Mouse (Mus musculus): ENCODE results near the gene Gm15517. TPM values are rescaled to one million over a fixed set of nuclear protein-coding genes. Genes with fewer than 3 reads are reported as not detected.
"Not testable (repeated sequence)": the region's sequence is repeated elsewhere in the genome, so short reads cannot be mapped to it uniquely, and the experiment has no call there.

Gm15517 gene
- polyA plus RNA-seq, 1 experiment from 2014 or later, result not detected

GRCm38 (mm10) chr7:44246055-44246983, 14.9 kb upstream of the Gm15517 start, which contains the start of the genes 1700028J19Rik and 2410002F23Rik:
1700028J19Rik (minus strand) TSS chr7:44246695.
2410002F23Rik (plus strand) TSS chr7:44246722.
- H3K4me1 ChIP-seq (replicated peaks; ENCODE audit: control insufficient read depth, insufficient read depth, low read length), result peaks cover 13% of the 10 kb centered on the region
- H3K9ac ChIP-seq, result peak within 1 kb of the TSS; percentile 96
- ATAC-seq (ENCODE audit: low FRiP score), result peak; percentile 89
- peak within 1 kb of the TSS; percentile 96 for H3K27ac ChIP-seq
- peak within 1 kb of the TSS; percentile 86 for H3K4me3 ChIP-seq (replicated peaks; ENCODE audit: low read length)
- DNase-seq (ENCODE audit: low spot score), result peak; percentile 96
- H3K27me3 ChIP-seq (ENCODE audit: control insufficient read depth, insufficient read depth, low read length), result no peaks in the 10 kb centered on the region
- under 1% methylated on average over 62 of the region's 62 CpGs for WGBS
- peak within 1 kb of the TSS; percentile 74 for H3K4me2 ChIP-seq (replicated peaks)
- H3K36me3 ChIP-seq (replicated peaks; ENCODE audit: control insufficient read depth, insufficient read depth), result peaks cover 36% of the 10 kb centered on the region
- H3K9me3 ChIP-seq (ENCODE audit: control insufficient read depth, low read length), result no peaks in the 10 kb centered on the region

DNA sequence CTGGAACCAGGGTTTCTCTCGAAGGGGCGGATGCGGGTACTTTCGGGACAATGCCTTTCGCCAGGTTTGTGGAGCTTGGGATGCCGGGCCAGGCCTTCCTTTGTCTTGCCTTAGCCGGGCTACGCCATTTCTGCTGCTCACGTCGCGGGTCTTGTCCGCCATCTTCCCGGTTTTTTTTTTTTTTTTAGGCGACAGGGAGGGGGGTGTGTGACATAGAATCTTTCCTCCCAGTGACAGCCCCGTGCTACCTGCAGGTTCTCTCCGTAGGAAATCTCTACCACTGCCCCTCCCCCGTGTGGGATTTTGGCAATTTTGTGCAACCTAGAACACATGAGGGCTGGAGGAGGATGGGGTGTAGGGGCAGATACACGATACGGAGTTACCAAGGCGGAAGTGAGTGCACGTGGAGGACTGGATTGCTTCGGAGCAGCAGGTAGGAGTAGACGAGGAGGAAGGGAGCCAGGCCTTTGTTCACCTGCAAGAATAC, 14.2 kb upstream of the Gm15517 start:
- Histone ChIP-seq H3K4me1 (replicated peaks; ENCODE audit: control insufficient read depth, insufficient read depth, low read length) (peaks cover 13% of the 10 kb centered on the region), H3K27me3 (ENCODE audit: control insufficient read depth, insufficient read depth, low read length) (no peaks in the 10 kb centered on the region), H3K9me3 (ENCODE audit: control insufficient read depth, low read length) (no peaks in the 10 kb centered on the region), H3K36me3 (replicated peaks; ENCODE audit: control insufficient read depth, insufficient read depth) (peaks cover 43% of the 10 kb centered on the region), H3K4me2 (replicated peaks) (peak overlapping the region; percentile 74), H3K4me3 (replicated peaks; ENCODE audit: low read length) (peak overlapping the region; percentile 86), H3K27ac (peak overlapping the region; percentile 96), H3K9ac (peak overlapping the region; percentile 96)
- peak; percentile 10 for ATAC-seq (ENCODE audit: low FRiP score)
- peak; percentile 67 for DNase-seq (ENCODE audit: low spot score)
- 0% methylated on average over 23 of the region's 23 CpGs for whole genome bisulfite sequencing

DNA sequence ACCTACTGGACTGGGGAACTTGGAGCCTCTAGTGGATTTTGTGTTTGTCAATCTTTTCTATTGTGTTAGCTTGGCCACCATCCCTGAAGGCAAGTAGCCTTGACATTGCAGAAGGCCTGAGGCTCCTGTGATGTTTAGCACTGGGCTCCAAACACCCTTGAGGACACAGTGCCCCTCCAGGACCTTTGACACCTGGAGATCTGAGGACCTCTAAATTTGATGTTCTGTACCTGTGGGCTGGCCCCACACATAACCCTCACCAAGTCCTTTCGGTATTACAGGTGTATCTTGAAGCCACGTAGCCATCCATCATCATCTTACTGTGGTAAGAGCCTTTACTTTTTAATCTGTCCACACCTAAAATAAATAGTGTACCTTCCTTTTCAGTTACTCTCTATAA, 13.3 kb upstream of the Gm15517 start:
- H3K36me3 ChIP-seq (replicated peaks; ENCODE audit: control insufficient read depth, insufficient read depth), result peaks cover 53% of the 10 kb centered on the region
- peak overlapping the region; percentile 96 for H3K9ac ChIP-seq
- no peak for ATAC-seq (ENCODE audit: low FRiP score)
- no peaks in the 10 kb centered on the region for H3K27me3 ChIP-seq (ENCODE audit: control insufficient read depth, insufficient read depth, low read length)
- peak overlapping the region; percentile 74 for H3K4me2 ChIP-seq (replicated peaks)
- WGBS, result 94% methylated on average over 2 of the region's 2 CpGs
- DNase-seq (ENCODE audit: low spot score), result no peak
- H3K9me3 ChIP-seq (ENCODE audit: control insufficient read depth, low read length), result no peaks in the 10 kb centered on the region
- 0 out of 2 replicates have a peak overlapping the region, but pooled peaks have one; percentile 38 for H3K27ac ChIP-seq
- peaks cover 13% of the 10 kb centered on the region for H3K4me1 ChIP-seq (replicated peaks; ENCODE audit: control insufficient read depth, insufficient read depth, low read length)
- H3K4me3 ChIP-seq (replicated peaks; ENCODE audit: low read length), result peak overlapping the region; percentile 86

DNA sequence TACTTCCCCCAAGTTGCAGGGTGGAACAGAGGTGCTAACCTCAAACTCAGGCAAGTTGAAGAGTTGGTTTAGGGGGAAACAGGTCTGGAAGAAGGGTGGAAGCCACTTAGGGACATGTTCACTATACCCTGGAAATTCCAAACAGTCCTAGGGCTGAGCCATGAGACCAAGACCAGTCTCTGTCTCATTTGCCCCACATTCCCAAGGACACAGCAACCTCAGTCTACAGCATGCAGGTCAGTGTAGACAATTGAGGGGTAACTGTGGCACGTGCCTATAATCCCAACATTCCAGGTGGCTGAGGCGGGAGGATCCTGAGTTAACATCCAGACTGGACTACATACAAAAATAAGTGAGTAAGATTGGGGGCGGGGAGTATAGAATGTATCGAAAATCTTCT, 12.0 kb upstream of the Gm15517 start:
- Histone ChIP-seq H3K36me3 (replicated peaks; ENCODE audit: control insufficient read depth, insufficient read depth) (peaks cover 65% of the 10 kb centered on the region), H3K4me2 (replicated peaks) (no peak overlapping the region; the same call in 1 of the 2 replicates), H3K9ac (no peak overlapping the region), H3K4me1 (replicated peaks; ENCODE audit: control insufficient read depth, insufficient read depth, low read length) (peaks cover 13% of the 10 kb centered on the region), H3K27me3 (ENCODE audit: control insufficient read depth, insufficient read depth, low read length) (no peaks in the 10 kb centered on the region), H3K27ac (no peak overlapping the region), H3K4me3 (replicated peaks; ENCODE audit: low read length) (no peak overlapping the region; the same call in 1 of the 2 replicates), H3K9me3 (ENCODE audit: control insufficient read depth, low read length) (no peaks in the 10 kb centered on the region)
- 96% methylated on average over 4 of the region's 4 CpGs for WGBS
- DNase-seq (ENCODE audit: low spot score) (no peak), ATAC-seq (ENCODE audit: low FRiP score) (no peak)

- H3K36me3 ChIP-seq (replicated peaks; ENCODE audit: control insufficient read depth, insufficient read depth), result peaks cover 71% of the 10 kb centered on the region
- not testable (repeated sequence) for H3K27me3 ChIP-seq (ENCODE audit: control insufficient read depth, insufficient read depth, low read length); DNase-seq (ENCODE audit: low spot score)
Observed at GRCm38 (mm10) chr7:44250732-44251275, 10.4 kb upstream of the Gm15517 start.

GRCm38 (mm10) chr7:44253023-44253616, 8.1 kb upstream of the Gm15517 start:
- DNase-seq (ENCODE audit: low spot score) (no peak), ATAC-seq (ENCODE audit: low FRiP score) (no peak)
- peaks cover 8% of the 10 kb centered on the region for H3K4me1 ChIP-seq (replicated peaks; ENCODE audit: control insufficient read depth, insufficient read depth, low read length)
- H3K4me2 ChIP-seq (replicated peaks), result no peak overlapping the region
- H3K36me3 ChIP-seq (replicated peaks; ENCODE audit: control insufficient read depth, insufficient read depth), result peaks cover 67% of the 10 kb centered on the region
- 0 out of 2 replicates have a peak overlapping the region, but pooled peaks have one; percentile 3 for H3K9ac ChIP-seq
- no peaks in the 10 kb centered on the region for H3K9me3 ChIP-seq (ENCODE audit: control insufficient read depth, low read length)
- 75% methylated on average over 15 of the region's 15 CpGs for WGBS
- no peaks in the 10 kb centered on the region for H3K27me3 ChIP-seq (ENCODE audit: control insufficient read depth, insufficient read depth, low read length)
- H3K4me3 ChIP-seq (replicated peaks; ENCODE audit: low read length), result no peak overlapping the region
- no peak overlapping the region for H3K27ac ChIP-seq

More at GRCm38 (mm10) chr7:44250732-44251275, 10.4 kb upstream of the Gm15517 start:
- not testable (repeated sequence) for H3K9ac ChIP-seq; H3K9me3 ChIP-seq (ENCODE audit: control insufficient read depth, low read length); H3K4me2 ChIP-seq (replicated peaks); H3K4me3 ChIP-seq (replicated peaks; ENCODE audit: low read length); ATAC-seq (ENCODE audit: low FRiP score); H3K27ac ChIP-seq
- H3K4me1 ChIP-seq (replicated peaks; ENCODE audit: control insufficient read depth, insufficient read depth, low read length), result peaks cover 13% of the 10 kb centered on the region
- WGBS, result 95% methylated on average over 17 of the region's 17 CpGs

GRCm38 (mm10) chr7:44254930-44255329, 6.3 kb upstream of the Gm15517 start:
- H3K36me3 ChIP-seq (replicated peaks; ENCODE audit: control insufficient read depth, insufficient read depth), result peaks cover 49% of the 10 kb centered on the region
- 83% methylated on average over 6 of the region's 6 CpGs for WGBS
- no peak overlapping the region for H3K4me3 ChIP-seq (replicated peaks; ENCODE audit: low read length)
- ATAC-seq (ENCODE audit: low FRiP score), result no peak
- no peak overlapping the region for H3K4me2 ChIP-seq (replicated peaks)
- no peak overlapping the region for H3K27ac ChIP-seq
- H3K27me3 ChIP-seq (ENCODE audit: control insufficient read depth, insufficient read depth, low read length), result no peaks in the 10 kb centered on the region
- DNase-seq (ENCODE audit: low spot score), result no peak
- no peak overlapping the region for H3K9ac ChIP-seq
- H3K9me3 ChIP-seq (ENCODE audit: control insufficient read depth, low read length), result no peaks in the 10 kb centered on the region
- H3K4me1 ChIP-seq (replicated peaks; ENCODE audit: control insufficient read depth, insufficient read depth, low read length), result no peaks in the 10 kb centered on the region; the same call in 1 of the 2 replicates

DNA sequence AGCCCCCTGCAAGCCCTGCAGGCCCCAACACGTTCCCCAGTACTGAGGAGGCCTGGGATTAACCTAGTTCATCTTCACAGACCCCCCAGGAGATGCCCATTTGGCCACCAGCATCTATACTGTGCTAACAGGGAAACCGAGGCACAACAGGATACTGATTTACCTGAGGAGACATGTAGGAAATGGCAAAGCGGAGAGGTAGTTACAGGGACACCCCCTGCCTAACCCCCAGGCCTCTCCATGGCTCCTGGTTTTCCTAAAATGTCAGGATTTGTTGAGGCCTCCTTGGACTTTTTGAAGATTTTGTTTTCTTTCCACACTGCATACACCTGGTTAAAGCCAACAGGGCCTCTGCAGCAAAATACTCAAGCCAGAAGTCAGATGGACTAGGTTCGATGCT, 4.0 kb upstream of the Gm15517 start, which contains the start of gene Acp4:
Acp4 (minus strand) TSS at position 101 of the 400 bp plus-strand sequence.
- ATAC-seq (ENCODE audit: low FRiP score), result no peak
- no peak for DNase-seq (ENCODE audit: low spot score)
- 77% methylated on average over 4 of the region's 4 CpGs for WGBS
- Histone ChIP-seq H3K27me3 (ENCODE audit: control insufficient read depth, insufficient read depth, low read length) (0 out of 2 replicates have a peak, but pooled peaks cover 3% of the 10 kb centered on the region), H3K4me1 (replicated peaks; ENCODE audit: control insufficient read depth, insufficient read depth, low read length) (no peaks in the 10 kb centered on the region; the same call in 1 of the 2 replicates), H3K4me2 (replicated peaks) (no peak within 1 kb of the TSS), H3K4me3 (replicated peaks; ENCODE audit: low read length) (no peak within 1 kb of the TSS), H3K27ac (no peak within 1 kb of the TSS), H3K9ac (no peak within 1 kb of the TSS), H3K36me3 (replicated peaks; ENCODE audit: control insufficient read depth, insufficient read depth) (peaks cover 25% of the 10 kb centered on the region), H3K9me3 (ENCODE audit: control insufficient read depth, low read length) (no peaks in the 10 kb centered on the region)
